Mouse (Mus musculus): ENCODE data around the gene Mgat5. TPM values are rescaled to one million over a fixed set of nuclear protein-coding genes. Genes with fewer than 3 reads are reported as not detected.

The Mgat5 gene
- polyA plus RNA-seq, 1 experiment = 13.1 TPM

DNA sequence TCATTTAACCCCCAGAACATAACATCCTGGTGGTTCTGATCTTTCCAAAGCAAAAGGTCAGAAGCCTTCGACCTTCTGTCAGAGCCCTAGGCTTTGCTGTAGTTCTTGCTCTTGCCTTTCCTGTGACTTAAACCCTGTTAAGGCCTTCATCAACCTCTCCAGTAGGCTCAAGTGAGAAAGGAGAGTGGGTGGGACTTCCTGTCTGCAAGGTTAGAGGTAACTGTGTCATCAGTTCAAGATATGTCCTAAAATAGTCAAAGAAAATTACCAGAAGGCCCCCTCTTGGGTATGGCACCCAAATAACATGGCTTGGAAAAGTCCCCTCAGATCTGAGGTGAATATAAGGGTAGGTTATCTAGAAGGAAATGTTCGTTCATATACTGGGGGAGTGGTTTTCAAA, 99.5 kb downstream of the Mgat5 start:
- no peak for DNase-seq
- Histone ChIP-seq H3K4me3 (ENCODE audit: insufficient read depth, low read depth, low read length) (no peak overlapping the region), H3K27ac (ENCODE audit: insufficient read depth, low read depth, low read length) (no peak overlapping the region), H3K36me3 (ENCODE audit: control insufficient read depth, insufficient read depth, low read length) (no peaks in the 10 kb centered on the region), H3K27me3 (replicated peaks; ENCODE audit: control insufficient read depth, insufficient read depth, low read length) (no peaks in the 10 kb centered on the region), H3K4me1 (ENCODE audit: control insufficient read depth, insufficient read depth, low read length) (no peaks in the 10 kb centered on the region; the same call in 1 of the 2 replicates)
- WGBS = 86% methylated on average over 2 of the region's 2 CpGs
- no peak for TF ChIP-seq CTCF (conservative IDR thresholded peaks at IDR 0.05; ENCODE audit: insufficient read depth, insufficient read length, low read depth, low read length)
- no peak for TF ChIP-seq POLR2A (IDR thresholded peaks at IDR 0.05; ENCODE audit: low read depth, low read length)

DNA sequence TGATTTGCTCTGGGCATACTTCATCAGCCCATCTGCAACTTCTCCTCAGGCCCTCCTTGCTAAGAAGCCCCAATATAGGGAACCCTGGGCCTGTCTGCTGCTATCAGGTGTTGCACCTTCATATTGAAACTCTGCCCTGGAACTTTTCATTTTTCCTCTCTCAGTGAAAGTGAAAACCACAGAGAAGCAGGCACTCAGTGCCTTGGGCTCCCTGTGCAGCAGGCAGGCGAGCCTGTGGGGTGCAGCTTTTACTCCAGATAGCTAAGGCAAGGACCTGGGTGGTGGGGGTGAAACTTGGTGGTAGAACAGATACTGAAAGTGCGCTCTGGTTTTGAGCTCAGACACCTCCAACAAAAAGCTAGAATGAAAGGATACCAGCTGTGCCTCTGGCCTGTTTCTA, 100.8 kb downstream of the Mgat5 start:
- no peak for DNase-seq
- H3K36me3 ChIP-seq (ENCODE audit: control insufficient read depth, insufficient read depth, low read length) = no peaks in the 10 kb centered on the region
- H3K27ac ChIP-seq (ENCODE audit: insufficient read depth, low read depth, low read length) = no peak overlapping the region
- no peaks in the 10 kb centered on the region for H3K27me3 ChIP-seq (replicated peaks; ENCODE audit: control insufficient read depth, insufficient read depth, low read length)
- TF ChIP-seq POLR2A (IDR thresholded peaks at IDR 0.05; ENCODE audit: low read depth, low read length) (no peak), CTCF (conservative IDR thresholded peaks at IDR 0.05; ENCODE audit: insufficient read depth, insufficient read length, low read depth, low read length) (no peak)
- 92% methylated on average over 2 of the region's 2 CpGs for WGBS
- no peaks in the 10 kb centered on the region; the same call in 1 of the 2 replicates for H3K4me1 ChIP-seq (ENCODE audit: control insufficient read depth, insufficient read depth, low read length)
- no peak overlapping the region for H3K4me3 ChIP-seq (ENCODE audit: insufficient read depth, low read depth, low read length)

DNA sequence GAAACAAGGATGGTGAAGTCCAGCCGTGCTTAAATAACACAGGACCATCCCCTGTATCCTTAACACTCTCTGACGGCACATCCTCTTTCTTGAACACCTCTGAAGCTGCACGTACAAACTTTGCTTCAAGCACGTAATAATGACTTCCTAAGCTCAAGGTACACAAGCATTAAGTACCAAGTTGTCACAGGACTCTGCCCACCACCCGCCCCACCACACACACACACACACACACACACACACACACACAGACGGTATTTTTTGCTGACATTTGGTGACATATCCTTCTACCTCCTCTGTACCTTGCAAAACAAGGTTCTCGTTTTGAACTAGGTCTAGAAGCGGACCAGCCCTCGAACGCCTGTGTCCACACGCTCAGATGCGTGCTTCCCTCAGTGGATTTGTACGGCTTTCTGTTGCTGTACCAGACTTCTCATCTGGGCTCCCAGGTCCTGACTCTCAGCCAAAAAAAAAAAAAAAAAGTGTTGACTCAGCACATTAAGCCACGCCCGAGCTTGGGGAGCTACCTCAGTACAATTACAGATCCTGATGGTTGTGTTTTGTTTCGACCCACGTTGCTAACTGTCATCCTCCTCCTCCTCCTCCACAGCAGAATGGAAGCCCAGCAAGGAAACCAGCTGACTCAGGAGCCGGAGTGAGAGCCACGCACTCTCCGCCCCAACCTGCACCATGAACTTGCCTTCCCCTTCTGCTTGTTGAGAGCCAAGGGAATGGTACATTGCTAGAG, 101.4 kb downstream of the Mgat5 start:
- no peak overlapping the region for H3K4me3 ChIP-seq (ENCODE audit: insufficient read depth, low read depth, low read length)
- H3K36me3 ChIP-seq (ENCODE audit: control insufficient read depth, insufficient read depth, low read length) = no peaks in the 10 kb centered on the region
- WGBS = 67% methylated on average over 20 of the region's 20 CpGs
- no peak for TF ChIP-seq POLR2A (IDR thresholded peaks at IDR 0.05; ENCODE audit: low read depth, low read length)
- TF ChIP-seq CTCF (conservative IDR thresholded peaks at IDR 0.05; ENCODE audit: insufficient read depth, insufficient read length, low read depth, low read length) = no peak
- DNase-seq = no peak
- H3K4me1 ChIP-seq (ENCODE audit: control insufficient read depth, insufficient read depth, low read length) = no peaks in the 10 kb centered on the region; the same call in 1 of the 2 replicates
- H3K27me3 ChIP-seq (replicated peaks; ENCODE audit: control insufficient read depth, insufficient read depth, low read length) = no peaks in the 10 kb centered on the region
- no peak overlapping the region for H3K27ac ChIP-seq (ENCODE audit: insufficient read depth, low read depth, low read length)

DNA sequence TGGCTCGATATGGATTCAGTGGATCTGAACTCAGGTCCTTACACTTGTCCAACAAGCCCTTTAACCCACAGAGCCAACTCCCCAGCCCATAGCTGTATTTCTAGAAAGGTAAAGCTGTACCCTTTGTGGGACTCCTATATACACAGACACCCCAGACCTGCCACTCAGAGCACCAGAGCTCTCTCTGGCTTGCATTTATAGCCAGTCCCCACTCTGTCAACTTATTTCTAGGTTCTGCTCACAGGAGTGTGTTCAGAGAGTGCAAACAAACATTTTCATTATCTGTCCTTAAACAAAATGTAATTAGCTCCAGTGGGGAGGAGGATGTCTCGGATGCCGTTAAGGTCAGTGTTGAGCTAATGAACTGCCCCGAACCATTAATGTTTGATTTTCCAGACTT, 102.5 kb downstream of the Mgat5 start:
- WGBS = 57% methylated on average over 4 of the region's 4 CpGs
- no peaks in the 10 kb centered on the region for H3K36me3 ChIP-seq (ENCODE audit: control insufficient read depth, insufficient read depth, low read length)
- no peak overlapping the region for H3K27ac ChIP-seq (ENCODE audit: insufficient read depth, low read depth, low read length)
- H3K27me3 ChIP-seq (replicated peaks; ENCODE audit: control insufficient read depth, insufficient read depth, low read length) = no peaks in the 10 kb centered on the region
- no peak overlapping the region for H3K4me3 ChIP-seq (ENCODE audit: insufficient read depth, low read depth, low read length)
- TF ChIP-seq CTCF (conservative IDR thresholded peaks at IDR 0.05; ENCODE audit: insufficient read depth, insufficient read length, low read depth, low read length) = no peak
- TF ChIP-seq POLR2A (IDR thresholded peaks at IDR 0.05; ENCODE audit: low read depth, low read length) = no peak
- DNase-seq = no peak
- H3K4me1 ChIP-seq (ENCODE audit: control insufficient read depth, insufficient read depth, low read length) = no peaks in the 10 kb centered on the region; the same call in 1 of the 2 replicates

DNA sequence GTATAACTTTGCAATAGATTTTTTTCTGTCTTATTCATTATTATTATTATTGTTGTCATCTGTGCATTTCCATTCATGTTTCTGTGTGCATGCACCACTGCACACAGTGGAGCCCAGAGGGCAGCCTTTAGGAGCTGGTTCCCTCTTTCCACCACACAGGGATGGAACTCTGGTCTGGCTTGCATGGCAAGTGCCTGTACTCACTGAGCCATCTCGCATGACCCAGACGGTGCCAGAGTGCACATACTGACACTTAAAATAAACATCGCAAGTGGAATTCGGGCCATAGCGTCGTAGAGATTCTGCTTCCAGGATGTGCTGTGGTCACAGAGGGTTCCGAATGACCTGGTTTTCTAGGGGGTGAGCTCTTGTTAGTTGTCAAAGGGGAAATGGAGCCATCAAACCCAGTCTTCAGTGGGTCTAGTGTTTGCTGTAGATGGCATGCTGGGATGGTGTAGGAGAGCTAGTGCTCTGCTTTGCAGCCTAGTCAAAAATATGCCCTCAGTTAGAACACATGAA, 103.5 kb downstream of the Mgat5 start:
- TF ChIP-seq POLR2A (IDR thresholded peaks at IDR 0.05; ENCODE audit: low read depth, low read length) (no peak), CTCF (conservative IDR thresholded peaks at IDR 0.05; ENCODE audit: insufficient read depth, insufficient read length, low read depth, low read length) (no peak)
- H3K36me3 ChIP-seq (ENCODE audit: control insufficient read depth, insufficient read depth, low read length) = no peaks in the 10 kb centered on the region
- H3K4me3 ChIP-seq (ENCODE audit: insufficient read depth, low read depth, low read length) = no peak overlapping the region
- no peaks in the 10 kb centered on the region; the same call in 1 of the 2 replicates for H3K4me1 ChIP-seq (ENCODE audit: control insufficient read depth, insufficient read depth, low read length)
- peak; percentile 33 for DNase-seq
- no peaks in the 10 kb centered on the region for H3K27me3 ChIP-seq (replicated peaks; ENCODE audit: control insufficient read depth, insufficient read depth, low read length)
- WGBS = 44% methylated on average over 7 of the region's 7 CpGs
- no peak overlapping the region for H3K27ac ChIP-seq (ENCODE audit: insufficient read depth, low read depth, low read length)

DNA sequence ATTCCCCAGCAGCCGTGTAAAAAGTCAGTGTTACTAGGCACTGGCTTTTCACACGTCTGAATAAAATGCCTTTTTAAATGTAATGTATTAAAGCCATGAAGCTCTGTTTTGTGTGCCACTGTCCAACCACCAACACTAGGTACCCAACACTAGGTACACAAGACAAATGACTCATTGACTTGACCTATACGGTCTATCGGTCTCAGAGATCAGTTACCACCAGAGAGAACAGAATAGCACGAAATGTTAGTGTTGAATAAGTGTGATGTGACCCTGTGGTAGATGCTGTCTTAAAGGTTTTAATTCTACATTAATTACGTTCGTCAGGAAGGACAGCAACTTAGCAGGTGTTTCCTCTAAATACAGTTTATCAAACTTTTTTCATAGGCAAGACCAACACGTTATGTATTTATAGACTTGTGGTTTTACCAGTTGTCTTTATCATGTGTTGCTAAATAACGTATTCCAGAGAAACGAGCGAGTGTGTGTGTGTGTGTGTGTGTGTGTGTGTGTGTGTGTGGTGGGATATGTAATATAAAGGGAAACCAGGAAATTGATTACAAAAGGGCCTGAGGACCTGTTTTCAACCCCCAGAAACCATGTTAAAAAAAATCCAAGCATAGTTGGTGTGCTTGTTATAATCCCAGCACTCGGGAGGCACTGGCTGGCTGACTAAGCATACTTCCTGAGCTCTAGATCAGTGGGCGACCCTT, 104.3 kb downstream of the Mgat5 start:
- H3K27me3 ChIP-seq (replicated peaks; ENCODE audit: control insufficient read depth, insufficient read depth, low read length) = no peaks in the 10 kb centered on the region
- H3K4me3 ChIP-seq (ENCODE audit: insufficient read depth, low read depth, low read length) = no peak overlapping the region
- H3K4me1 ChIP-seq (ENCODE audit: control insufficient read depth, insufficient read depth, low read length) = no peaks in the 10 kb centered on the region; the same call in 1 of the 2 replicates
- 73% methylated on average over 13 of the region's 13 CpGs for WGBS
- no peak for DNase-seq
- TF ChIP-seq POLR2A (IDR thresholded peaks at IDR 0.05; ENCODE audit: low read depth, low read length) = no peak
- no peak overlapping the region for H3K27ac ChIP-seq (ENCODE audit: insufficient read depth, low read depth, low read length)
- no peaks in the 10 kb centered on the region for H3K36me3 ChIP-seq (ENCODE audit: control insufficient read depth, insufficient read depth, low read length)

DNA sequence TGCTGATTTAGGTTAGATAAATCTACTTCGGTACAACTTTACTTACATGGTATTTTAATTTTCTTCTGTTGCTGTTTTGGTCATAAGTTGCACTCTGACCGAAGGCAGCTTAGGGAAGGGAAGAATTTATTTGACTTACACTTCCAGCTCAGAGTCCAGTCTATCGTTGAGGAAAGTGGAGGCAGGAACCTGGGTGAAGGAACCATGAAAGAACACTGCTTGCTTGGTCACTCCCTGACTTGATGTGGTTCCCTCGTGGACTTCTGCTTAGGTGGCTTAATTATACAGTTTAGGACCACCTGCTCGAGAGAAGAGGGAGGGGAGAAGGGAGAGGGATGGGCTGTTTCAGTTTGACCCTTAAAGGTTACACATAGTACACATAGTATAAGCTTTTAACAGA, 105.2 kb downstream of the Mgat5 start:
- Histone ChIP-seq H3K27me3 (replicated peaks; ENCODE audit: control insufficient read depth, insufficient read depth, low read length) (no peaks in the 10 kb centered on the region), H3K4me3 (ENCODE audit: insufficient read depth, low read depth, low read length) (no peak overlapping the region), H3K36me3 (ENCODE audit: control insufficient read depth, insufficient read depth, low read length) (no peaks in the 10 kb centered on the region), H3K4me1 (ENCODE audit: control insufficient read depth, insufficient read depth, low read length) (peaks cover 4% of the 10 kb centered on the region; the same call in 1 of the 2 replicates), H3K27ac (ENCODE audit: insufficient read depth, low read depth, low read length) (no peak overlapping the region)
- 62% methylated on average over 5 of the region's 5 CpGs for WGBS
- no peak for DNase-seq
- TF ChIP-seq POLR2A (IDR thresholded peaks at IDR 0.05; ENCODE audit: low read depth, low read length) = no peak
- no peak for TF ChIP-seq CTCF (conservative IDR thresholded peaks at IDR 0.05; ENCODE audit: insufficient read depth, insufficient read length, low read depth, low read length)
